Mouse (Mus musculus) T-helper 2 cell (primary cell): ENCODE results near the gene Col4a2.

Source experiments
- in situ Hi-C: fragments of 300-600 bp; cut with MboI, MseI; formaldehyde crosslinking; loops from one replicate; pipeline ENCODE4 v1.15.1; 2025; ENCODE audit warnings: high pct_unique_total_duplicates

Col4a2 gene

DNA sequence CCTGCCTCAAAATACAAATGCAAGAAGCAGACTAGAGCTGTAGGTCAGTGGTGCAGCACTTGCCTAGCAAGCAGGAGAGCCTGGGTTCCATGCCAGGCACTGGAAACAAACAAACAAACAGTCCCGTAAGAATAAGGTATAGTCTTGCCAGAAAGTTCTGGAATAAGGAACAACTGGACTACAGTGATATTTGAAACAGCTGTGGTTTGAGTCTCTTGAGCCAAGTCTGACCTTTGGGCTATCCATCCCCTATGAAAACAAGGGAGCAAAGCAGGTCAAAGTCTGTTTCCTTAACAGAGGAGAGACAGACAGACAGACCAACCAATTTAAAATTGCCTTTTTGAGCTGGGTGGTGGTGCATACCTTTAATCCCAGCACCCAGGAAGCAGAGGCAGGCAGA is 11.1 kb downstream of the Col4a2 start:
- in situ Hi-C loops, result no loop called here

DNA sequence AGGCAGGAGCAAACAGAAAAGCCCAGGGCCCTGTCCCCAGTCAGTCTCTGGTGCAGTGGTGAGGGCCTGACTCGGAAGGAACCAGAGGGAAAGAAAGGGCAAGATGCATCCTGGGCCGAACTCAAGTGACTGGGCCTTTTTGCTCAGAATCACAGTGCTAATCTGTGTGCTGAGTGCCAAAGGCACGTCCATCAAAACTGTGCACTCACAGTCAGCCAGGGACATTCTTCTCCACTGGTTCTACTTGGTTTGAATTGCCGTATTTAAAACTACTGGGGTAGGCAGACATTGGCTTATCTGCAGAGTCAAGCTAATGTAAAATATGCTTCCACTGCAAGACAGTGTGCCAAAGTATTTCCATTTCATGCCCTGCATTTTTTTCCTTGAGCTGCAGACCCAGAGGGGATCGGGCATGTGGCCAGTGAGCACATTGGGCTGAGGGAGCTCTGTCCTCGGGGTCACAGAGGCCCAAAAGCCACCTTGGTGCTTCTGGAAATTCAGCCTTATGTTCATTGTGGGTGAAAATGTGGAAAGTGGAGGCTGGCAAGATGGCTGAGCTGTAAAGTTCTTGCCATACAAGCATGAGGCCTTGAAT is 12.3 kb downstream of the Col4a2 start:
- in situ Hi-C loops, result no loop called here

DNA sequence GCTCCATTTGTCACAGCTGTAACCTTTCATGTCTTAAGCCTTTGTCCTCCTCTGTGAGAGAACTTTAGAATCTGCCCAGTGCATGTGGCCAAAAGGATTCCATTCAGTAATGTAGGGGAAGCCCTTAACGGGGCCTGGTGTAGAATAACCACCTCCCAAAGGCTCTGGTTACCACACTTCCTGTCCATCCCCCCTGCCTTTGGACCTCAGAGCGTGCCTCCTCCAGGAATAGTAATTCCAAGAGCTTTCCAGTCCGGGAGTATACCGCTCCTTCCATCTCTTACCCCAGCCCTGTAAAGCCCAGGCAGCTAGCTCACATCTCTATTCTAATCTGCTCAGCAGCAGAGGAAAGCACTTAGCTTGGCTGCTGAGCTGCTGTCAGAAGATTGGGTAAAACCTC is 14.7 kb downstream of the Col4a2 start:
- in situ Hi-C loops, result no loop called here

DNA sequence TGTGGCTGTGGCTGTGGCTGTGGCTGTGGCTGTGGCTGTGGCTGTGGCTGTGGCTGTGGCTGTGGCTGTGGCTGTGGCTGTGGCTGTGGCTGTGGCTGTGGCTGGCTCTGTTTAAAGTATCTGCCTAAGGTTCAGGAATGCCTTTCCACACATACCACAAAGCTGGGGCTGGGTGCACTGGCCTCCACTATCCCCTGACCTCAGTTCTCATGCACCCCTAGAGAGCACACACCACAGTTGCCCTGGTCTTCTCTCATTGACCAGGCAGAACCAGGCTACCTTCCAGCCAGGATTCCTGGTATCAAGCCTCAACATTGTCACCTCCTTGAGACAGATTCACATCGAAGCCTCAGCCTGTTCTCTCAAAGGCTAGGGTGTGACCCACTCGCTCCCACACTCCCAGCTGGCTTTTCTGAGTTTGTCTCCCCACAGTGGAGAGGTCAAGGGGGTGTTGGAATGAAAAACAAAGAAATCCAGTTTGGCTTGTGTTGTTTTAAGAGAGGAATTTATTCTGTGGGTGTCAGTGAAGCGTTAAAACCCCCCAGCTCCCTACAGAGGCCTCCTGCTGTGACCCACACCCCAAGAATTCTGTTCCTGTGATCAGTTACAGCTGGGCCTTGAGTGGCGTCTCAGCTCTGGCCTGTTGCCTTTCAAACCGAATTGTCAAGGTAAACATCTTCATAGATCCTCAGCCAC is 15.3 kb downstream of the Col4a2 start:
- in situ Hi-C loops, result no loop called here

DNA sequence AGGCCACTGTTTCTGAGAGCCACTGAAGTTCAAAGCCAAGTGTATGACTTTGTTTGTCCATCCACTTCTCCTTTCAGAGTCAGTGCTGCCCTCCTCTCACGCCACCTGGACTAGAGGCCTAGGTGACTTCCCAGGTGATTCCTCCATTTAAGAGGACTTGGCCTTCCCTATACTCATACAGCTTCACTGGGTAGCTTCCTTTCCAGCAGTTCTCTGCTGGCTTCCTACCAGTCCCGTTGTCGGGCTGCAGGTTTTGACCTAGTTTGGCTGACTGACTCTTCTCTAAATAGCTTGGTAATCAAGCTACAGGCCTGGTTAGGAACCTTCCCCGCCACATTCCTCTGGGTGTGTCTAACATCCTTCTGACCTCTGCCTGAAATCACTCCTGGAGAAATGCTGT is 19.0 kb downstream of the Col4a2 start:
- in situ Hi-C loops, result no loop called here

DNA sequence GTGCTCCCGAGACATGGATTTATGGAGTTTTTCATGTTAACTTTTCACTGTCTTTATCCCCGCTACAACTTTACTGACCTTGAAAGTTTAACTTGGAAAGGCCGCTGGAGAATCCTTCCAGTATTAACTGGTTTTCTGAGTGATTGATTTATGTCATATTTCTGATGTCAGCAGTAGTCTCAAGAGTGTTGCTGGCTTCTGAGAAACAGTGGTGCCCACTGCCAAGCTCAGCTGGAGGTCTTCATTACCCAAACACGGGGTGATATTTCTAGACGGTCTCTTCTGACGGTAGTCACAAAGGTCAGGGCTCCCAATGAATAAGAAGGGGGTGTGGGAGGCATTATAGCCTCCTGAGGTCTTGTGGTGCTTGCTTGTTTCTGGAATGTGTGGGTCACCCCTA is 21.1 kb downstream of the Col4a2 start:
- in situ Hi-C loops, result no loop called here

DNA sequence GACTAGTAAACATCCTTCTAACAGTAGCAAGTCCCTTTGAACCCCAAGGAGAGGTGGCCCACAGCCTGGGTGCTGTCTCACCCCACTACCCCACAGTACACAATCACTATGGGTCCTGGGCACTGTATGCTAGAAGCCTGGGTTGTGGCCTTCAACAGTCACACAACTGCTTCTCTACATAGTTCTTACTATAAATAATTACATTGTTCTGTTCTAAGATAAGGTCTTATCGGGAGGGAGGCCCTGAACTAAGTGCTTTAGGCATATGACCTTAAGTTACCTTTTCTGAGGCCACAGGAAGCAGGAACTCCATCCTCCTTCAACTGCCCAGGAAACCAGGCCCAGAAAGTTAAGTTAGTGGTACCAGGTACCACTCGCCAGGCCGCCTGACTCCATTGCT is 21.9 kb downstream of the Col4a2 start:
- in situ Hi-C loops, result no loop called here

DNA sequence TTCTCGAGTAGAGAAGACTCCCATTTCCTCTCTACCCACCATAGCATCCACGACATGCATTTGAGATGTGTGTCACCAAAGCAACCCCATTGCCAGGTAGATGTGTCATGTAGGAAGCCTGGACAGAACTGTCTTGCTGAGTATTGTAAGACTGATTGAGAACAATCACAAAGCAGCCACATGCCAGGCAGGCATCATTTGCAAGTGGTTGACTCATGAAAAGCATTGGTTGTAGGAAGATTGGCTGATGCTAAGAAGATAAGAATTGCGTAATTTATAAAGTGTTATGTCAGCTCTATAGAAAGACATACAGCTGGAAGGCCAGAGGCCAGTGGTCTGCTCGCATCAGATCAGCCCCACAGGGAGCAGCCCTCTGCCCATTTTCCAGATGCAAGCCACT is 22.6 kb downstream of the Col4a2 start:
- in situ Hi-C loops, result no loop called here

DNA sequence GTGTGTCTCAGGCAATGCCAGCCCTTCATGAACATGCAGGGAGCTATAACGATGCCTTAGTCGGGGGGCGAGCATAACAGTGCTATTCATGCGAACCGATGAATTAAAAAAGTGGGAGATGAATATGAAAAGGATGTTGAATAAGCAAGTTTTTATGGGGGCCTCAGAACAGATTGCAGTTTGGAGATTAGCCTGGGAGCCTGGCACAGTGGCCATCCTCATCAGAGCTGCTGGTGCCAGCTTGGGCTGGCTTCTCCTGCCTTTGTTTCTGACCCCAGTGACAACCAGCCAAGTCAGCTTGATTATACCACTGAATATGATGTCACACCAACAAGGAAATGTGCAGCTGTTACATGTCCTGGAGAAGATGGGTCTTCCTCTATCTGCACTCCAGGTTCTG is 23.7 kb downstream of the Col4a2 start:
- in situ Hi-C loops, result no loop called here

DNA sequence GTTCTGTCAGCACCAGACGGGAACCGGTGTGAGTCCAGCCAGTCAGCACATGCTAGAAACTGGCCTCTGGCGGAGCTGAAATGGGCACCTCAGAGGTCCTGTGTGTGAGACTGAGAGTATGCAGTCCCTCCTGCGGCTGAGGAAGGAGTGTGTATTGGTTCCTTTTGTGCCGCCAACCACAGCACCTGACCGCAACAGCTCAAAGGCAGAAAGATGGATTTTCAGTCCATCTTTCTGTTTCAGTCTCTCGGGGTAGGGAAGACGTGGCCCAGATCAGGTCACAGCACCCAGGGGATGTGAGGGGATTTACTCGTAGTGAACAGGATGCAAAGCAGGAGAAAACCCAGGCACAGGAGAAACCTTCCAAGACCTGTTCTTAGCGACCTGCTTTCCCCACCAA is 25.0 kb downstream of the Col4a2 start:
- in situ Hi-C loops, result no loop called here

DNA sequence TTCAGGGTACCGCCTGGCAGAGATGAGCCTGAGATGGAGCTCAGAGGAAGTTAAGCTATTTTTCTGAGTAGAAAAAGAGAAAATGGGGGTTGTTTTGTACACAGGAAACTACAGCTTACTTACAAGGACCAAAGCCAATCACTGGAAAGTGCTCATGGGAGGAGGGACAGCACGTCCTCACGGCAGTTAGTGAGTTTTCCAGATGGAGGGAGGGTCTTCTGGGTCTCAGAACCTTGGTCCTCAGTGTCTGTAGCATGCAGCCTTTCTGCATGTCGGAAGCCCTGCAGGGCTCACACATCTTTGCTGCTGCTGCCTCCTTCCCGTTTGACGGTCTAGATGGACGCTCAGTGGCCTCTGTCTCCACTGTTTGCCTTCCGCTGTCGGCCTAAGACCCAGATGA is 25.9 kb downstream of the Col4a2 start:
- in situ Hi-C loops, result no loop called here

DNA sequence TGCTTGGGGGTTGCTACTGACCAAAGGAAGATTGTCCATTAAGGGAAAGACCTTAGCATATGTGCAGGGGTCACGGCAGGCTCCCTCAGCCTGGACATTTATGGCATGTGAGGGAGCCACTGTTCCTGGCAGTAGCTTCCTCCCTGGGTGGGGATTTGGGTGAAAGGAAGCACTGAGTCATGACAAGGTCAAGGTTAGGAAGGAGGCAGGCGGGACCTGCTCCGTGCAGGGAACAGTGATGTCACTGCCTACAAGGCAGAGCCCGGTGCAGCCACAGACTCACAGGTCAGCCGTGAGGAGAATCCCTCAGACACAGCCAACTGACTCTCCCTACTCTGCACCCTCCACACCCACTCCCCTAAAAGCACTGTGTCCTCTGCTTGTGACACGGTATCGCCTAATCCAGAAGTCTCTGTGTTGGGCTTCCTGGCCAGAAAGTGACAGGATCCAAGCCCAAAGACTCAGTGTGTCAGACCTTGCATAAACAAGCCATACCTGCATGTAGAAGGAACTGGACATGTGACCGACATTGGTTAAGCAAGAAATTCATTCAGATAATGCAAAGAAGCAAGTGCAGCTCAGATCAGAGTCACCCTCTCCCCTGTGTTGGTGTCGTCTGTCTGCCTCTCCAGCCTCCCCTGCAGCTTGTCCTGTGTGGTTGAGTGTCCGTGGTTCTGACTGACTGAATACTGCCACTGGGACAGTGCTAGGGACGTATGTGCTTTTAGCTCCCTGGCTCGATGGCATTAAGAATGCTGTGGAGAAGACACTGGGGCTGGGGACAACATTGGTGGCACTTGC is 27.9 kb downstream of the Col4a2 start:
- in situ Hi-C loops, result no loop called here

DNA sequence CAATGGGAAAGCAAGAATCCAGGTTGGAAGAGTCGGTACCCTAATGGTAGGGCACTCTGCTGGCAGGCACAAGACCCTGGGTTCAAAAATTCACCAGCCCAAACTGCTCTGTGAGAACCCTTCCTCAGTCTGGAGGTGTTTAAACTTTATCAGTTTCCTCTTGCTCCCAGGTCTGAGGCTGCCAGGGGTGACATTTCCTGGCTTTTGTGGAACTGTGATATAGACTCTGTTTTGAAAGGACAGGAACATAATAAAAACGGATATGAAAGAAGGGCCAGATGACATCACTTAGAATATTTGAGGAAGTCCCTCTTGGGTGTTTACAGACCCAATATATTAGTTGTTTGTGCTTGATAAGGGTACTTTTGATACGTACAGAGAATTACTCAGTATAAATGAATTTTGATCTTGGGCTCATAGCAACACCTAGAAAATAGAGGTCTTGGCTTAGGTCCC is 28.5 kb downstream of the Col4a2 start:
- in situ Hi-C loops, result no loop called here

DNA sequence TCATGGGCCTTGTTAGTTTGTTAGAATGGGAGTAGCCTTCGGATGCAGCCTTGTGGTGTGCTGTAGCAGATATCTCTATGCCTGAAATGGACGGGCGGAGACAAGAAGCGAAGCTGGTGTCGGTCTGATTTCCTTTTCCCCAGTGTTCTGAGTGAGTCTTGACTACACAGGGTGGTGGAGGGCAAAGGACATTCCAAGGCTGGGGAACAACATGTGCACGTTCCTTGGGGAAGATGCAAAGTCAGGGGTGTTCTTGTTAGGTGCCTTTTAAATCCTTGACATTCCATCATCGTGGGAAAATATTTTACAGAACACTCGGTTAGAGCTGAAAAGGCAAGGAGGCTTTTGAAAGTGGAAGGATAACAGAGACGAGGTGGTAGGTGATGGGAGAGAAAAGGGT is 31.9 kb downstream of the Col4a2 start:
- in situ Hi-C loops, result no loop called here

DNA sequence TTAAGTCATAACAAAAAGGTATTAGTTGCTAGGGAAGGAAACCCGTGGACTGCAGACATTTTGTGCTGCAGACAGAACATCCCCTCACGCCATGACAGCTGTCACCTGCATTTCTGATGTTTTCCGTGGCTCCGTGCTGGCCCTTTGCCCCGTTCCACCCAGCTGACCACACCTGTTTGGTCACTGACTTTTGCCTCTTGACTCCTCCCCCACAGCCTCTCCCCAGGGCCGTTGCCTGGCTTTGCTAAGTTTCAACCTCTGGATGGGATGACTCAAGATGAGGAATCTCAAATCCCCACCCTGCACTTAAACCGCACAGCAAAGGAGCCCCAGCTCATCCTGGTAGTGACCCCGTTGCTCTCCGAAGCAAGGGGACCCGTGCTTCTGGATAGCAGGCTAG is 33.6 kb downstream of the Col4a2 start:
- in situ Hi-C loops, result no loop called here

DNA sequence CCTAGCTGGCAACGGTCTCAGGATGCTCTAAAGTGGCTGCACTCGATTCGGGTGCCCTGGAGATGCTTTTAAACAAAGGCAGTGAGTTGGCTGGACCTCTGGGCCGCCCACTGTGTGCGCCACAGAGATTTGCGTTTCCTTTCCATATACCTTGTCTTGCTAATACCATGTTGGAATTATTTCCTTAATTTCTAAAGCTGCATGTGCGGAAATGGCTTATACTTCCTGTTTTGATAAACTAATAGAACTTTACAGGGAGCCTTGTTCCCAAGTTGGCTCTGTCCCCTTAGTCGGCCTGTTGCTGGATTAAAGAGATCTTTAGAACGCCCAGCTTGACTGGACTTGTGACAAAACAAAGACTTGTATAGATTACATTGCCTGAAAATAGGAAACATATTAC is 35.1 kb downstream of the Col4a2 start:
- in situ Hi-C loops, result no loop called here

DNA sequence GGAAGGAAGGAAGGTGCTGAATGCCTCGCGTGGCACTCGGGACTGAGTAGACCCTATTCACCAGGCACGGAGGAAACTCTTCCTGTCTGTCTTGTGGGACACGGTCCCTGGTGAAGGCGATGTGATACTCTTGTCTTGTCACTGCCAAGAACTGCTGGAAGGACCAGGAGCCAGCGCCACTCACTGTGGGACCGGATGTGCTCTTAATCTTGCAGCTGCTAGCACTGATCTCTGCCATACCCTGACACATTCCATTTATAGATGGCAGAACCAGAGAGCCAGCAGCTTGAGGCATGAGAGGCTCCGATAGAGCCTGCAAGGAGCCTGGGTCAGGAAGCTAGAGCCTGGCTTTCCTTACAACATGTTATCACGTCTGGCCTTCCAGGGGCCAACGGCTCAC is 36.0 kb downstream of the Col4a2 start:
- in situ Hi-C loops, result no loop called here

DNA sequence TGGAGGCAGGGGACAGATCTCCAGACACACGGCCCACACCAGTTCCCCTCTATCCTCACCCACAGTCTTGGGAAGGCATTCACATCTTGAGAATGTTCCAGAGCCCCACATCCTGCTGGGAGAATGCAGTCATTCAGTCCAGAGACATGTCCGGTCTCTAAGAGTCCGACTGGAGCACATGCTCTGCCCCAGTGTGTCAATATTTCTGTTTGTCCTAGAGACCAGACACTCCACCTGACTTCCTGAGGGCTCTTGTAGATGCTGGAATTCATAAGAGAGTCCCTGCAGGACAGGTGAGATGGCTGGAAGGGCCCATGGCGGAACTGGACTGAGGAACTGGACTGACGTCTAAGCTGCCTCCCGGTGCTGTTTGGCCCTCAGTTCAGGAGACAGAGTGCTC is 38.8 kb downstream of the Col4a2 start:
- in situ Hi-C loops, result no loop called here

DNA sequence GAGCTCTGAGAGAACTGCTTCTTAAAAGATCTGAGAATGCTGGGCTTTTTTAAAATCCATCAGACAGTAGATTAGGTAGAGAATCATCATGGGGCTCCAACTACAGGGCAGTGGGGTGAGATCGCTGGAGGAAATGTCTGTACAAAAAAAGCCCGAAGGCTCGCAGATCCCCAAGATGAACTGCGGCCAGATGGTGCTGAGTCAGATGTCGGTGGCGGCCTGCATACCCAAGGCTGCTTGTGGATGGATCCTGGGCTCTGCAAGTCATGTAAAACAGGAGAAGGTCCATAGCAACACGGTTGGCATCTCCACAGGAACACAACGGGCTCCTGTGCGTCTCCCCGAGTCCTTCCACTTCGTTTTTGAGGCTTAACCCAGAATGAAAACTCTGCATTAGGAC is 39.9 kb downstream of the Col4a2 start:
- in situ Hi-C loops, result no loop called here

DNA sequence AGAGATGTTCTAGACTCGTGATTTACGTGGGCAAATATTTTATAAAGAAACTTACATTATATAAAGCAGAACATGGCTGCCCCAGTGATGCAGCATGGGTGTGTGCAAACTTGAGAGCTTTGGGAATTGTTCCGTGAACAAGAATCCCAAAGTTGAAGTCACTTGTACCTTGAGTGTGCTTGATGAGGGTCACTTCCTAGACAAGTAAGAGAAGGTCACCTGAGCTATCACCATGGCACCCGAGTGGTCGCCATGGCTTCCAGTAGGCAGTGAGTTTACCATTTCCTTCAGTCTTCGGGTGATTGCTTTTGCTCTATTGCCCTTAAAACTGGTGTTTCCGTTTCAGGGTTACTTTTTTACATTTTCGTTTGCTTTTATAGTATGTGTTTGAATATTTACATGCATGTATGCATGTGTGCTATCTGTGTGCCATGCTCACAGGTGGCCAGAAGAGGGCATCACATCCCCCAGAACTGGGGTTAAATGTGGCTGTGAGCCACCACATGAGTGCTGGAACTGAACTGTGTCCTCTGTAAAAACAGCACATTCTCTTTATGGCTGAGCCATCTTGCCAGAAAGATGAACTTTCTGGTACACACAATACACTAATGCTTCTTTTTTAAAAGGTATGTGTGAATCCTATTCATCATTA is 42.3 kb downstream of the Col4a2 start:
- in situ Hi-C loops, result no loop called here

DNA sequence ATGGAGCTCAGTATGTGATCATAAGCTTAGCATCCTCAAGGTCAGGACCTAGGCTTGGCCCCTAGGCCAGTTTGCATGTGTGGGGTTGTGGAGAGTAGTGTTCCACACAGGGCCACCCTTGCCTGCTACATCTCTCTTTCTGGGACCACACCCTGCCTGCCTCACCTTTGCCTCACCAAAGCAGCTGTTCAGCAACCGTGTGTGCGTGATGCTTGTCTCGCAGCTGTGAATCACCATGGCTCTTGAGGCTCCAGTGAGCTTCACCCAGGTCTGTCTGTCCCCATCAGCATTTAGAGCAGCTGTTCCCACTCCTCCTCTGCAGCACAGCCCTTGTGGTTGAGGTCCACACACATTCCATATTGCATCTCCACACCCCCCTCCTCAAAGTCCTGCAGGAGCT is 43.3 kb downstream of the Col4a2 start:
- in situ Hi-C loops, result no loop called here

DNA sequence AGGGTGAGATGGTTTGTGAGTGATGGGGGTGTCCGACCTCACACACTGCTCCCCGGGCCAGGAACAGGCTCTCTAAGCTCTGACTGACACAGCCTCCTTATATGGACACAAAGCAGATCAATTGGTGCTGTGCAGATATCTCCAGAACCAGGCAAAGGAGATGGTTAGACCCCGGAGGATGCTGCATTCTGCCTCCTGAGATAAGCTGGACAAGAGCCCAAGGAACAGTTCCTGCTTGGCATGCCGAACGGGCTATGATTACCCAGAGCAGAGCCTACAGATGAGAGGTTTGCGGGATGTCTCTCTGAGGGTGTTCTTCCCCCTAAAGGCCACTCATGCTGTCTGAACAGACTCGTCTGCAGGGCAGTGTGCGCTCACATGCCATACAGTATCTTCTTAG is 44.2 kb downstream of the Col4a2 start:
- in situ Hi-C loops, result no loop called here
